8 mouse cellular contexts compared by ENCODE assay signal in the genomic region with DNA sequence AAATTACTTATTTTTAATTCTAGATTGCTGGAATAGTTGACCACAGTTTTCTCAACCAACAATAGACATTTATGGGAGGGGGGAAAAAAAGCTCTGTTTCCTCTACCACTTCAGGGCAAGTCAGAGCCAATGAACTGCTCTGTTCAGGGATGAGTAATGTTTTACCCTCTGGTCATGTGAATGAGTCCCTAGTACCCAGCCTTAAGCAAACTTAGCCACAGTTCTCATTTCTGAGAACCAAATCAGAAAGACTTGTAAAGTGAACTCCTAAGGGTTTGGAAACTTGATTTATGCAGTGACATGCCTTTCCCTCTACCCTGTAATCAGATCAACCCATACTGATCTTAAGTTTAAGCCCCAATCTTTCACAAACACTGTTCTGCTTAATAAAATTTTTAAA. TPM values are rescaled to one million over a fixed set of nuclear protein-coding genes. Genes with fewer than 3 reads are reported as not detected.
DNase-seq lines count a peak whose midpoint lies in the region; ATAC-seq and TF ChIP-seq lines count a peak whose summit lies in the region.

No protein-coding gene starts in this region.

- no peak overlapping the region for H3K27ac ChIP-seq in heart, embryonic 13.5 days (replicated peaks)
- H3K27ac ChIP-seq in embryonic facial prominence, embryonic 14.5 days (replicated peaks; ENCODE audit: low read depth, low read length) = no peak overlapping the region
- H3K27ac ChIP-seq in liver, embryonic 14.5 days = no peak overlapping the region

- H3K4me3 ChIP-seq in heart, embryonic 13.5 days = 0 out of 2 replicates have a peak overlapping the region, but pooled peaks have one; percentile 11
- peak overlapping the region; percentile 73; the same call in 1 of the 2 replicates for H3K4me3 ChIP-seq in embryonic facial prominence, embryonic 14.5 days (ENCODE audit: low read depth, low read length)
- no peak overlapping the region for H3K4me3 ChIP-seq in liver, embryonic 14.5 days (ENCODE audit: insufficient read depth in 1 of 2, low read depth in 2 of 2, low read length in 2 of 2)

- no peaks in the 10 kb centered on the region for H3K27me3 ChIP-seq in heart, embryonic 13.5 days (replicated peaks)
- no peaks in the 10 kb centered on the region for H3K27me3 ChIP-seq in embryonic facial prominence, embryonic 14.5 days (replicated peaks; ENCODE audit: control insufficient read depth, insufficient read depth, low read length)
- H3K27me3 ChIP-seq in liver, embryonic 14.5 days (ENCODE audit: control insufficient read depth, insufficient read depth, low read length) = no peaks in the 10 kb centered on the region

- DNase-seq in heart, adult 9 months (ENCODE audit: low spot score in 2 of 2) = no peak
- peak; percentile 63 for DNase-seq in 3T3-L1 (ENCODE audit: low read depth, low spot score)
- DNase-seq in embryonic facial prominence, embryonic 14.5 days (ENCODE audit: low spot score) = no peak
- no peak for DNase-seq in liver, embryonic 14.5 days (ENCODE audit: low read depth in 3 of 3, low spot score in 3 of 3)
- DNase-seq in thymus, postnatal 0 days (ENCODE audit: low spot score) = no peak
- no peak for DNase-seq in spleen, adult 18-20 months

- 0 out of 2 replicates have a peak overlapping the region, but pooled peaks have one; percentile 54 for H3K9ac ChIP-seq in heart, embryonic 13.5 days
- 0 out of 2 replicates have a peak overlapping the region, but pooled peaks have one; percentile 87 for H3K9ac ChIP-seq in embryonic facial prominence, embryonic 14.5 days (ENCODE audit: low read depth, low read length)
- H3K9ac ChIP-seq in liver, embryonic 14.5 days (replicated peaks) = no peak overlapping the region

- H3K9me3 ChIP-seq in heart, embryonic 13.5 days = no peaks in the 10 kb centered on the region
- H3K9me3 ChIP-seq in embryonic facial prominence, embryonic 14.5 days (ENCODE audit: control insufficient read depth, low read length) = no peaks in the 10 kb centered on the region
- H3K9me3 ChIP-seq in liver, embryonic 14.5 days (ENCODE audit: control insufficient read depth, low read length) = no peaks in the 10 kb centered on the region

- TF ChIP-seq EP300 in liver, embryonic 14.5 days (IDR thresholded peaks at IDR 0.05; ENCODE audit: low read depth) = no peak

- no peak for TF ChIP-seq CTCF in liver, embryonic 14.5 days (IDR thresholded peaks at IDR 0.05; ENCODE audit: low read depth)

- ATAC-seq in heart, embryonic 13.5 days (ENCODE audit: extremely low read depth, insufficient number of reproducible peaks, low FRiP score, low TSS enrichment) = no peak
- ATAC-seq in embryonic facial prominence, embryonic 14.5 days (ENCODE audit: low read depth) = no peak
- no peak for ATAC-seq in liver, embryonic 14.5 days (ENCODE audit: insufficient read depth)
- ATAC-seq in monocyte, adult 5-6 weeks (replicated peaks; ENCODE audit: insufficient number of reproducible peaks, low FRiP score, low TSS enrichment, poor library complexity, severe bottlenecking) = no peak

- peaks cover 28% of the 10 kb centered on the region for H3K4me1 ChIP-seq in heart, embryonic 13.5 days
- peaks cover 11% of the 10 kb centered on the region for H3K4me1 ChIP-seq in embryonic facial prominence, embryonic 14.5 days (ENCODE audit: control insufficient read depth, insufficient read depth, low read length)
- H3K4me1 ChIP-seq in liver, embryonic 14.5 days (replicated peaks; ENCODE audit: control insufficient read depth in 2 of 2, insufficient read depth in 2 of 2, low read length in 1 of 2) = peaks cover 0 to 3% of the 10 kb centered on the region in 2 experiments; a peak in 1 of 4 replicates

- peak overlapping the region; percentile 75 for H3K4me2 ChIP-seq in heart, embryonic 13.5 days
- peak overlapping the region; percentile 63 for H3K4me2 ChIP-seq in embryonic facial prominence, embryonic 14.5 days (ENCODE audit: low read depth, low read length)
- H3K4me2 ChIP-seq in liver, embryonic 14.5 days (ENCODE audit: low read depth) = peak overlapping the region; percentile 4; the same call in 1 of the 2 replicates

- H3K36me3 ChIP-seq in heart, embryonic 13.5 days = peaks cover 15% of the 10 kb centered on the region
- H3K36me3 ChIP-seq in embryonic facial prominence, embryonic 14.5 days (ENCODE audit: control insufficient read depth, insufficient read depth, low read length) = peaks cover 14% of the 10 kb centered on the region; the same call in 1 of the 2 replicates
- no peaks in the 10 kb centered on the region for H3K36me3 ChIP-seq in liver, embryonic 14.5 days (replicated peaks; ENCODE audit: control insufficient read depth, insufficient read depth, low read depth)

RNA-seq across cellular contexts. Expression of a gene that starts 2.9 kb away (rescaled TPM):
- polyA plus RNA-seq in heart, embryonic 13.5 days (2015; fragmentation: Nextera tagmentation; extraction: Ambion mirVana) = 14.6 and 15.5 TPM in 2 replicates
- polyA plus RNA-seq in embryonic facial prominence, embryonic 14.5 days (2014; fragmentation: Nextera tagmentation; extraction: Ambion mirVana) = 15.4 and 16.3 TPM in 2 replicates
- polyA plus RNA-seq in liver, embryonic 14.5 days (2012; rRNA removed) = 1.9 and 2.5 TPM in 2 replicates
- 1.7 and 2.4 TPM in 2 replicates for polyA plus RNA-seq in liver, embryonic 14.5 days (2014; fragmentation: Nextera tagmentation; extraction: Ambion mirVana)
- 6.2 and 10.4 TPM in 2 replicates for polyA plus RNA-seq in thymus, postnatal 0 days (2015; fragmentation: Nextera tagmentation; extraction: Ambion mirVana)
- total RNA-seq in monocyte, adult 5-6 weeks (2017) = 123 to 203 TPM (median 135 TPM) in 3 replicates

Comparison
In these comparisons a context has a peak if more than half of its experiments do, and no peak if none do; other contexts are left out.
1. H3K4me2 ChIP-seq: peak in every context shown above with its lines; median percentile 75 in heart, embryonic 13.5 days; 63 in embryonic facial prominence, embryonic 14.5 days; 4 in liver, embryonic 14.5 days.
2. H3K4me3 ChIP-seq: peak in heart, embryonic 13.5 days (single experiment) and embryonic facial prominence, embryonic 14.5 days (single experiment); none in liver, embryonic 14.5 days (0 of 2).